Mouse (Mus musculus) lung, postnatal 0 days (tissue): ENCODE data around the gene Acsm1.

ENCODE experiments used
- CTCF ChIP-seq: IDR thresholded peaks from 2 replicates; pipeline ENCODE4 v1.5.1; 2016; ENCODE audit warnings: antibody characterized with exemption, mild to moderate bottlenecking
- EP300 ChIP-seq: IDR thresholded peaks from 2 replicates; pipeline ENCODE4 v1.6.1; 2016; ENCODE audit warnings: antibody characterized with exemption, mild to moderate bottlenecking, control low read depth

- TF ChIP-seq CTCF (no peak), EP300 (no peak)
These were observed 61.1 kb downstream of the Acsm1 start for GRCm38 (mm10) chr7:119667893-119668292.
